Mouse (Mus musculus) thymus, postnatal 10 days (tissue): ENCODE data around the gene Myoc.
"Not testable (repeated sequence)": the region's sequence is repeated elsewhere in the genome, so short reads cannot be mapped to it uniquely, and the experiment has no call there.

Experiments
- DNase-seq, 2 experiments: peaks; one replicate each; pipeline ENCODE4 v3.0.0; 2021; ENCODE audit warnings: low spot score in 2 of 2

Myoc gene

GRCm38 (mm10) chr1:162639051-162639750 lies at the start of gene Myoc:
TSS of gene Myoc (plus strand) at chr1:162639155.
- no peak for DNase-seq

- DNase-seq: no peak
These were observed 49.5 kb upstream of the Myoc start for GRCm38 (mm10) chr1:162589443-162589842.

- no peak for DNase-seq
These were observed 48.4 kb upstream of the Myoc start for GRCm38 (mm10) chr1:162590415-162590997.

- DNase-seq: no peak
These were observed 41.4 kb upstream of the Myoc start for GRCm38 (mm10) chr1:162597379-162598102.

- DNase-seq: no peak
These were observed 39.3 kb upstream of the Myoc start for GRCm38 (mm10) chr1:162599617-162600016.

- no peak for DNase-seq
These were observed 37.7 kb upstream of the Myoc start for GRCm38 (mm10) chr1:162601288-162601687.

GRCm38 (mm10) chr1:162608127-162608526 lies 30.8 kb upstream of the Myoc start:
- DNase-seq: no peak

- DNase-seq: no peak
These were observed 29.2 kb upstream of the Myoc start for GRCm38 (mm10) chr1:162609633-162610250.

- DNase-seq: no peak
These were observed 27.8 kb upstream of the Myoc start for GRCm38 (mm10) chr1:162611191-162611590.

GRCm38 (mm10) chr1:162615511-162615910 lies 23.4 kb upstream of the Myoc start:
- no peak for DNase-seq

- peak in 1 of 2 experiments; percentile 11 for DNase-seq
These were observed 18.5 kb upstream of the Myoc start for GRCm38 (mm10) chr1:162620487-162620886.

- DNase-seq: no peak
These were observed 15.1 kb upstream of the Myoc start for GRCm38 (mm10) chr1:162623895-162624294.

GRCm38 (mm10) chr1:162625229-162625628 lies 13.7 kb upstream of the Myoc start:
- DNase-seq: peak in 1 of 2 experiments; percentile 29

- DNase-seq: not testable (repeated sequence)
These were observed 11.1 kb upstream of the Myoc start for GRCm38 (mm10) chr1:162627821-162628220.

- not testable (repeated sequence) for DNase-seq
These were observed 10.6 kb upstream of the Myoc start for GRCm38 (mm10) chr1:162628326-162628725.

- not testable (repeated sequence) for DNase-seq
These were observed 3.5 kb upstream of the Myoc start for GRCm38 (mm10) chr1:162635291-162635931.

GRCm38 (mm10) chr1:162636516-162636915 lies 2.4 kb upstream of the Myoc start:
- no peak for DNase-seq

GRCm38 (mm10) chr1:162638535-162638934 lies 420 bp upstream of the Myoc start:
- no peak for DNase-seq

- no peak for DNase-seq
These were observed 906 bp downstream of the Myoc start for GRCm38 (mm10) chr1:162639861-162640260.

GRCm38 (mm10) chr1:162642591-162642990 lies 3.6 kb downstream of the Myoc start:
- no peak for DNase-seq

GRCm38 (mm10) chr1:162643752-162644151 lies 4.8 kb downstream of the Myoc start:
- no peak for DNase-seq
